Mouse (Mus musculus): Measurements from ENCODE around the gene Lrrc15. TPM values are rescaled to one million over a fixed set of nuclear protein-coding genes. Genes with fewer than 3 reads are reported as not detected.

Gene Lrrc15
- not detected for polyA plus RNA-seq (2014; fragmentation: Illumina TruSeq; extraction: RNeasy Lipid Tissue Mini Kit (QIAGEN cat#74804); ENCODE audit: insufficient read depth, low read depth, low replicate concordance)

GRCm38 (mm10) chr16:30282844-30283495 is at the start of gene Lrrc15:
Lrrc15 (minus strand) TSS chr16:30283256.

GRCm38 (mm10) chr16:30310647-30311046 is 27.6 kb upstream of the Lrrc15 start, which contains the start of gene Gp5:
Gp5 (minus strand) TSS chr16:30310779.

GRCm38 (mm10) chr16:30267359-30267758 is 15.7 kb downstream of the Lrrc15 start, which contains the start of gene Cpn2:
Cpn2 (minus strand) TSS chr16:30267499.

Other genes with a start within 250 kb of the Lrrc15 start
- gene Hes1, start 218.9 kb downstream of the Lrrc15 start, polyA plus RNA-seq (2014; fragmentation: Illumina TruSeq; extraction: RNeasy Lipid Tissue Mini Kit (QIAGEN cat#74804); ENCODE audit: insufficient read depth, low read depth, low replicate concordance): 74.4 TPM
- gene Cpn2, start 15.8 kb downstream of the Lrrc15 start, polyA plus RNA-seq (2014; fragmentation: Illumina TruSeq; extraction: RNeasy Lipid Tissue Mini Kit (QIAGEN cat#74804); ENCODE audit: insufficient read depth, low read depth, low replicate concordance): 0.12 TPM
- 0.95 TPM for gene Gp5, start 27.5 kb upstream of the Lrrc15 start, polyA plus RNA-seq (2014; fragmentation: Illumina TruSeq; extraction: RNeasy Lipid Tissue Mini Kit (QIAGEN cat#74804); ENCODE audit: insufficient read depth, low read depth, low replicate concordance)
- 25.7 TPM for gene Atp13a3, start 122.7 kb upstream of the Lrrc15 start, polyA plus RNA-seq (2014; fragmentation: Illumina TruSeq; extraction: RNeasy Lipid Tissue Mini Kit (QIAGEN cat#74804); ENCODE audit: insufficient read depth, low read depth, low replicate concordance)